Mouse (Mus musculus) gastrocnemius, adult 8-10 months (tissue): ENCODE measurements around the gene Papola. TPM values are rescaled to one million over a fixed set of nuclear protein-coding genes. Genes with fewer than 3 reads are reported as not detected.

Experiments
- DNase-seq, 2 experiments: peaks; one replicate each; pipeline ENCODE4 v3.0.0; 2022; ENCODE audit warnings: low spot score in 2 of 2
- total RNA-seq, 4 experiments: library from RNA; stranded (reverse); gene quantifications; 2 replicates each; pipeline ENCODE4 v1.2.4; 2022

Gene Papola
- 10 to 100 TPM; 58.1 to 82.8 (median 62.0) TPM for total RNA-seq

- DNase-seq, result peak; percentile 70 to 79
These were observed at the start of gene Papola for GRCm38 (mm10) chr12:105784196-105784999. Gene Papola, plus strand, starts transcription at chr12:105784694.

GRCm38 (mm10) chr12:105735226-105735888 lies 49.1 kb upstream of the Papola start:
- no peak for DNase-seq

- DNase-seq, result no peak
These were observed 48.6 kb upstream of the Papola start for GRCm38 (mm10) chr12:105735889-105736251.

DNA sequence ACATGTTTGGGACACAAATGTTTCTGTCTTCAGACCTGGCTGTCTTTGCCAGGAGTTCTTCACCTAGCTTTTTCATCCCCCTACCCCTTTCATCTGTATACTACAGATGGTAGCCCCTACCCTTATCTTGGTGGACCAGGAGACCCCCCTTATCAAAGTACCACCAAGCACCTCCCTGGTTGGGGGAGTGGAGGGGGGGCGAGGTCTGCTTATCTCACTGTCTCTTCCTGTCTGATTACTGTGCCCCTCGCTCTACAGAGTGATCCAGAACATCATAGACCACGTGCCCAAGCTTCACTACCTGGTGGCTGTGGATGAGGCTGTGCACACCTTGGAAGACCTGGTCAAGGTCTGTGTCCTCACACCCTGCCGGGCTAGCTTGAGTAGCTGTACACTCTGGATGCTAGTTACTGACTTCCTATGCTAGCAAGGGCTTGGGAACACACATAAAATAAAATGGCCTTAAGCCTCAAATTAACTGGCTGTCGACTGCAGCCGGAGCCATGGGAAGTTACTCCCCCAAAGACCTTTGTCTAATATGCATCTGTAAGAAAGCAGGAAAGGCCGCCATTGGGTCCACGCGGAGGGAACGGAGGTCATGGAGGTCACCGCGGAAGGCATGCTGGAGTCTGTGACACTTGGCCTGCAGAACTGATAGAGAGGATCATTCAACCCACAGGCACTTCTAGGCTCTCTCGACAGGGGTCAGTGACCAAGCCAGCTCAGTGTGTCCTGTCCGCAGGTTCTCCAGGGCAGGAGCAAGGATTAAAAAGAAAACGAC lies 46.0 kb upstream of the Papola start:
- no peak for DNase-seq

DNA sequence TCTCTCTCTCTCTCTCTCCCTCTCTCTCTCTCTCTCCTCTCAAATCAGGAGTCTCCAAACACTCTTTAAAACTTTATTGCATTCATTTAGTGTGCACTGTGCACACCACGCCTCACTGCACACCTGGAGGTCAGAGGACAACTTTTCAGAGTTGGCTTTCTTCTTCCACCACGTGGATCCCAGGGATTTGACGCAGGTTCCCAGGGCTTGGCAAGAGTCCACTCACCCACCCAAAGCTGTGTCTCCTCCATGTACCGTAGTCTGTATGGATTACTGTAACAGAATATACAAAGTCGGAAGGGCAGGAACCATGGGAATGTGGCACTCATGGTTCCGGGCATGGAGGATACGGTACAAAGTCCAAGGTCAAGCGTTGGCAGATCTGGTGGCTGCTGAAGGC lies 44.8 kb upstream of the Papola start:
- DNase-seq, result no peak

- no peak for DNase-seq
These were observed 36.4 kb upstream of the Papola start for GRCm38 (mm10) chr12:105748114-105748513.

GRCm38 (mm10) chr12:105753813-105754212 lies 30.7 kb upstream of the Papola start:
- no peak for DNase-seq

GRCm38 (mm10) chr12:105757816-105758497 lies 26.5 kb upstream of the Papola start:
- peak in 1 of 2 experiments; percentile 28 for DNase-seq

- no peak for DNase-seq
These were observed 25.6 kb upstream of the Papola start for GRCm38 (mm10) chr12:105758911-105759310.

GRCm38 (mm10) chr12:105759849-105760478 lies 24.5 kb upstream of the Papola start:
- no peak for DNase-seq

DNA sequence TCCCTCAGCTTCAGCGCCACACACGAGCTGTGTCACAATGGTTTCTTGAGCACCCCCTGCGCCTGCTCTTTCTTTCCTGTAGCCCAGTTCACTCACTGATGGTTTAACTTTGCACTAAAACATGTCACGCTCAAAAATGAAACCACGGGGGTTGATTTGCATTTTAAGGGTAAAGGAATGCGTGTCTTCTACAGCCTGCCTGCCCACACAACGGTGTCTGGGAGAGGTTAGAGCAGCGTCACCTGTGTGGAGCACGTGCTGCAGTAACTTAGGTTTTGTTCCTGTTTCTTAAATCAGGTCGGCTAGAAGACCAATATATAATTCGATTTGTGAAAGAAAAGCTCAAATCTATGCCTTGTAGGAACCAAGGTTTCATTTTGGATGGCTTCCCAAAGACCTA lies 23.3 kb upstream of the Papola start:
- no peak for DNase-seq

DNA sequence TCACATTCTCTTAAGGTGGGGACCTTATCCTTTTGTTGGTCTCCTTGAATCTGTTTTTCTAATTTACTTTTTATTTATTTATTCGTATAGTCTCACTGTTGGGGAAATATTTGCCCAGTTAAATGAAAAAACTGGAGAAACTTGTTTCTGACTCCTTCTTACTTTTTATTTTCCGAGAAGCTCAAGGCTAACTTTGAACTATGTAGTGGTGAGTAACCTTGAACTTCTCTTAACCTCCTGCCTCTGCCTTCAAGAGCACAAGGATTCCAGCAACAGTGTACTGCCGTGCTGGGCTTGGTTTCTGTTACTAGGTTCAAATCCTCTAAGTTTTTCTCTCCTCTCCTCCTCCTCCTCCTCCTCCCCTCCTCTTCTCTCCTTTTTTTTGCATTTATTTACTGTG lies 22.9 kb upstream of the Papola start:
- DNase-seq, result no peak

DNA sequence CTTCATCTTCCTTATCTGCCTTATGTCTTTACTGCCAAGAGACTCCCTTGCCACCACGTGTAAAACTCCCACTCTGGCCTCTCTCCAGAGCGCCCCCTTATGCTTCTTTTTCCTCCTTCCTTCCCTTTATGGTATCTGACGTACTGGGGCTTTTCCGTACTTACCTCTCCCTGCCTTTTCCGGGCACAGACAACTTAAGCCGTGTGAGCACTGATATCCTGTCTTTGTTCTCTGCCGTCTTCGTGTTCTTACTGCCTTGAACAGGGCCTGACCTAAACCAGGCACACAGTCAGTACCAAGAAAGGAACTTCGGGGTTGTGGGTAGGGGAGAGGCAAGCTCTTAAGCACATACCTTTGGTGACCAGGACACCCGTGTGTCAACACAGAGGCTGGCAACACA lies 14.8 kb upstream of the Papola start:
- no peak for DNase-seq

DNA sequence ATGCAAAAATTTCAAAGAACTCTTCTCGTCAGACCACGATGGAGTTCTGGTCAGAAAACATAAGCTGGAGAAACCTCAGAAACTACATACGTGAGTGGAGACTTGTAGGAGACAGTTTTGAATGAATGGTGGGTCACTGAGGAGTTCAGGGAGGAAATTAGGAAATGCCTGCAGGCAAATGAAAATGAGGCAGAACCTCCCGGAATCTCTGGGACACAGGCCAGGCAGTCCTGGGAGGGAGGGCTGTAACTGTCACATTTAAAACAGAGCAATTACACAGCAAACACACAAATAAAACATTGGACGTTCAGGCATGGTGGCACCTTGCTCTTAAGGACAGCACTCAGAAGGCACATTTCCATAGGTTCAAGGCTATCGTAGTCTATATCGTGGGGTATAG lies 9.6 kb upstream of the Papola start:
- no peak for DNase-seq

DNA sequence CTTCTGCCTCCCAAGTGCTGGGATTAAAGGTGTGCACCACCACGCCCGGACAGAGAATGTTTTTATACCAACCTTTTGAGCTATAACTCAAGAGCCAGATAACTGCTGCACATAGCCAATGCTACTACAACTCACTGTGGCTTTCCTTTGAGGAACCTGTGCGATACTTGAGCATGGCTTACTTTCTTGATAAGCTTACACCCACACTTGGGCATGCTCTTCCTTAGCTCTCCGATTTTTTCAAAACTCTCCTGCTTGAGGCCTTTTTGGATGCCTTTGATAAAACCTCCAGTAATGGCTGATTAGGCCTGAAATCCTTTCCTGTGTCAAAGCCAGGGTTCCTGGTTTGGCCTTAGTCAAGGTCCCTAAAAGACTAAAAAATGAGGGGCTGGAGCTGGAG lies 6.8 kb upstream of the Papola start:
- DNase-seq, result no peak

DNA sequence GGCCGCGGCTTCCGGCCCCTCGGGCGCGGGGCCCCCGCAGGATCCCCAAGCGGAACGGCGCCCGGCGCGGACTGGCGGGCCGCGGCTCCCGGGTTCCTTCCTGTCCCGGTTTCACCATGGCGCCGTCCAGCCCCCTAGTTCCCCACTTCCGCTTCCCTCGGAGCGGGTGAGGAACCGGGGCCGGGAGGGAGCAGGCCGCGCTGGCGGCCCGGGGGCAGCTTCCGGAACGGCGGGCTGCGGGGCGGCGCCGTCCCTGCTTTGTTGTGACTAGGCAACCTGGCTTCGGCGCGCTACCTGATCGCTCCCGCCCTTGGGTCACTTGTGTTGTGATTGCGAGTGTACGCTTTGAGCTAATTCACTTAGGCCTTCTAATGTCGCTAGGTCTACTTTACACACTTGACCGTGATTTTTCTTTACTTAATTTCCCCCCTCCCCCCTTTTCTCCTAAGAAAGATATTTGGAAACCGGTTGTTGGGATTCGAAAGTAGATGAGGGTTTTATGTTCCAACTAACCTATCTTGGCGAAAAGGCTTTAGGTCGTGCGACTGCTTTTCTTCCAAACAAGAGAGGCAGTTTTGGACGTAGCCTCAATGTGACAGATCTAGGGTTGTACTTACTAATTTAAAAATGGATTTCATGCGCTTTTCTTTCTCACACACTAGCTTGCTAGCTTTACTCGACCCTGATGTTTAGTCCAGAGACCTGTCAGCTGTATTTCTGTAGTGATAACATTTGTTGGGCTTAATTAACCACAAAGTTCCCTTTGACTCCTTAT lies 693 bp downstream of the Papola start:
- DNase-seq, result no peak

DNA sequence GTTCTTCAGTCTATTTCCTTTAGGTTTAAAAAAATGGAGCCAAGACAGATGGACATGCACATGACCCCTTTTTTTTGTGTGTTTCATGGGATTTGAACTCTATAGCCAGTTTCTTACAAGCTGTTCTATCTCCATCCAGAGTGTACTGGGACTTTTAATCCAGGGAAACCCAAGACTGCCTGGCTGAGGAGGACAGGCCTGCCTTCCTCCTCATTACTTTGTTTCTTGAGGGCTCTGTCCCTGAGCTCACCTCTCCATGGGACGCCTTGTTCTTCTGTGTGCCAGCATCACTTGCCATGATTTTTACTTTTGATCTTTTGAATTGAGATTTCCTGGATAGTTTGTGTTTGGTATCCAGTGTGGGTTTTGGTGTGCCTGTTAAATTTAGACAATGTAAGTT lies 1.6 kb downstream of the Papola start:
- no peak for DNase-seq

- no peak for DNase-seq
These were observed 3.1 kb downstream of the Papola start for GRCm38 (mm10) chr12:105787626-105788025.

DNA sequence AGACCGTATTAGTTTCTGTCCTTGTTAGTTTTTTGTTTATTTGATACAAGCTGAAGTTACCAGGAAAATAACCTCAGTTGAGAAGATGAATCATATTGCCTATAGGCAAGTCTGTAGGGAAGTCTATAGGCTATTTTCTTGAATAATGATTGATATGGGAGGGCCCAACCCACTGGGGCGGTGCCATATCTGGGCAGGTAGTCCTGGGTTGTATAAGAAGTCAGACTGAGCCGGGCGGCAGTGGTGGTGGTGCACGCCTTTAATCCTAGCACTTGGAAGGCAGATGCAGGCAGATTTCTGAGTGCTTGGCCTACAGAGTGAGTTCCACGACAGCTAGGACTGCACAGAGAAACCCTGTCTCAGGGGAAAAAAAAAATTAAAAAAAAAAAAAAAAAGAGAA lies 5.4 kb downstream of the Papola start:
- DNase-seq, result no peak

DNA sequence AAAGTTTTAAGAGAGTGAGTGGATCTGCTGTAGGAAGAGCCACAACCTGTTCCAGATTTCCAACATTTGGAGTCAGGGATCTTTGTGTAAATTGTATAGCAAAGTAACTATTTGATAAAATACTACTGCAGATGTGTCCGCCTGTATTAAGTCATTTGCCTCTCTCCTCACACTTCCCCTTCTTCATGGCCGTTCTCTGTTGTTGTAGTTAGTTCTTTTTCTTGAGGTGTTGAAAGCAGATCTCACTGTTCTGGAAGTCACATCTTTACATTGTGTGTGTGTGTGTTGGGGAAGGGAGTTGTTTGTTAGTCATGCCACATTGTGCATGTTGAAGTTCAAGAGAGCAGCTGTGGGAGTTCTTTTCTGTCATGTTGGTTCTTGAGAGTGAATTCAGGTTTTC lies 10.4 kb downstream of the Papola start:
- DNase-seq, result no peak
